Mouse (Mus musculus) spleen, adult 2 months (tissue): ENCODE results near the gene Cpne5.

Source experiments
- CTCF ChIP-seq: fragments of 200-500 bp; IDR thresholded peaks from 2 replicates; pipeline ENCODE4 v1.5.1; 2011; ENCODE audit warnings: mild to moderate bottlenecking, inconsistent platforms; ENCODE audit not compliant: insufficient read depth, insufficient read length, insufficient replicate concordance; ENCODE audit errors: extremely low read depth
- POLR2A ChIP-seq: fragments of 200-500 bp; IDR thresholded peaks from 2 replicates; pipeline ENCODE4 v1.6.1; 2011; ENCODE audit warnings: low read depth, low read length, inconsistent platforms

GRCm38 (mm10) chr17:29162334-29162733, 75.6 kb downstream of the Cpne5 start:
- TF ChIP-seq CTCF (no peak), POLR2A (no peak)
